Mouse (Mus musculus) embryonic facial prominence, embryonic 13.5 days (tissue): ENCODE data around the gene Zbtb11. TPM values are rescaled to one million over a fixed set of nuclear protein-coding genes. Genes with fewer than 3 reads are reported as not detected.
"Not testable (repeated sequence)": the region's sequence is repeated elsewhere in the genome, so short reads cannot be mapped to it uniquely, and the experiment has no call there.

Source experiments
- ATAC-seq: fragments of 200-750 bp; cut with Nextera tagmentation; 2 replicates; pipeline ENCODE4 v1.8.0; 2017; ENCODE audit warnings: low read depth; ENCODE audit not compliant: insufficient number of reproducible peaks, insufficient read depth, low FRiP score, low TSS enrichment
- H3K27ac ChIP-seq: fragments of 300-500 bp; sonication (generic); 2 replicates; pipeline ENCODE4 v1.5.1; 2015; ENCODE audit warnings: moderate library complexity, mild to moderate bottlenecking, inconsistent platforms
- H3K27me3 ChIP-seq: fragments of 300-500 bp; sonication (generic); 2 replicates; pipeline ENCODE4 v1.6.1; 2015; ENCODE audit warnings: mild to moderate bottlenecking, inconsistent platforms
- H3K36me3 ChIP-seq: fragments of 300-500 bp; sonication (generic); 2 replicates; pipeline ENCODE4 v1.6.1; 2015; ENCODE audit warnings: mild to moderate bottlenecking, inconsistent platforms
- H3K4me1 ChIP-seq: fragments of 300-500 bp; sonication (generic); 2 replicates; pipeline ENCODE4 v1.6.1; 2015; ENCODE audit warnings: inconsistent platforms
- H3K4me2 ChIP-seq: fragments of 300-500 bp; sonication (generic); 2 replicates; pipeline ENCODE4 v1.6.1; 2015; ENCODE audit warnings: moderate library complexity, mild to moderate bottlenecking, inconsistent platforms
- H3K4me3 ChIP-seq: fragments of 300-500 bp; sonication (generic); 2 replicates; pipeline ENCODE4 v1.5.1; 2015; ENCODE audit warnings: mild to moderate bottlenecking, inconsistent platforms
- H3K9ac ChIP-seq: fragments of 300-500 bp; sonication (generic); 2 replicates; pipeline ENCODE4 v1.6.1; 2015; ENCODE audit warnings: mild to moderate bottlenecking, inconsistent platforms
- H3K9me3 ChIP-seq: fragments of 300-500 bp; sonication (generic); 2 replicates; pipeline ENCODE4 v1.6.1; 2016; ENCODE audit warnings: inconsistent platforms
- WGBS: fragments of 180-500 bp; shearing (Covaris S2); methylation state at CpG from one replicate; pipeline ENCODE4 v1.1.7; 2015; ENCODE audit warnings: mixed read lengths; 5-methylcytosine and 5-hydroxymethylcytosine counted together
- polyA plus RNA-seq: library from polyadenylated mRNA; unstranded; fragments of >200 nt; fragmentation: Nextera tagmentation; extraction: Ambion mirVana; gene quantifications from 2 replicates; pipeline ENCODE4 v1.2.1, GENCODE M21; 2015

The Zbtb11 gene
- polyA plus RNA-seq, 1 experiment from 2014 or later = 22.9 TPM

- H3K36me3 ChIP-seq = no peaks in the 10 kb centered on the region
- no peak for ATAC-seq
Measured at GRCm38 (mm10) chr16:55950946-55951678, 22.6 kb upstream of the Zbtb11 start.

GRCm38 (mm10) chr16:55951679-55952327 is 21.9 kb upstream of the Zbtb11 start:
- WGBS = 81% methylated on average over 7 of the region's 7 CpGs
- H3K9me3 ChIP-seq = no peaks in the 10 kb centered on the region
- no peaks in the 10 kb centered on the region for H3K4me1 ChIP-seq
- no peak overlapping the region for H3K9ac ChIP-seq
- no peaks in the 10 kb centered on the region for H3K36me3 ChIP-seq
- no peaks in the 10 kb centered on the region for H3K27me3 ChIP-seq
- H3K4me3 ChIP-seq = no peak overlapping the region
- no peak for ATAC-seq
- no peak overlapping the region for H3K4me2 ChIP-seq
- no peak overlapping the region for H3K27ac ChIP-seq

More at GRCm38 (mm10) chr16:55950946-55951678, 22.6 kb upstream of the Zbtb11 start:
- no peak overlapping the region for H3K9ac ChIP-seq
- H3K9me3 ChIP-seq = no peaks in the 10 kb centered on the region
- WGBS = 39% methylated on average over 19 of the region's 19 CpGs
- H3K4me1 ChIP-seq = no peaks in the 10 kb centered on the region
- no peaks in the 10 kb centered on the region for H3K27me3 ChIP-seq
- H3K27ac ChIP-seq = no peak overlapping the region
- no peak overlapping the region; the same call in 1 of the 2 replicates for H3K4me2 ChIP-seq
- no peak overlapping the region for H3K4me3 ChIP-seq

GRCm38 (mm10) chr16:55952771-55953170 is 20.9 kb upstream of the Zbtb11 start:
- Histone ChIP-seq H3K27ac (no peak overlapping the region), H3K9me3 (no peaks in the 10 kb centered on the region), H3K27me3 (no peaks in the 10 kb centered on the region), H3K36me3 (no peaks in the 10 kb centered on the region), H3K4me3 (no peak overlapping the region), H3K9ac (no peak overlapping the region), H3K4me2 (no peak overlapping the region), H3K4me1 (no peaks in the 10 kb centered on the region)
- ATAC-seq = no peak

DNA sequence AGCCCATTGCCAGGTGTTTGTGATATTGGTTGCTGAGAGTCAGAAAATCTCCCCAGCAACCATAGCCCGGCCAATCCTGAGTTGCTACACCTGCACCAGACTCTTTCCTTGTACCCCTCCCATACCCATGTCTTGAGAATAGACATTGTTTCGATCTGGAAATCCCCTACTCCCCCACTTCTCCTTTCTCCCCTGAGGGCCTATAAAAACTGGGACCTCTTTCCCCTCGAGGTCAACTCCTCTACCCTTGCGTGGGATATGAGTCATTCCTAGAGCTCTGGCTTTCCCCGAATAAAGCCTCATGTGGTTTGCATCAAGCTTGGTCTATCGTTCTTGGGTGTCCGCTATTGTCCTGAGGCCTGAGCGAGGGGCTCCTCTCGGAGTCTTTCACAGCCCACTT is 19.5 kb upstream of the Zbtb11 start:
- H3K4me2 ChIP-seq, H3K27ac ChIP-seq, H3K27me3 ChIP-seq, H3K4me1 ChIP-seq, H3K9ac ChIP-seq, H3K9me3 ChIP-seq, ATAC-seq, H3K4me3 ChIP-seq, H3K36me3 ChIP-seq: not testable (repeated sequence)
- WGBS = 86% methylated on average over 9 of the region's 9 CpGs

DNA sequence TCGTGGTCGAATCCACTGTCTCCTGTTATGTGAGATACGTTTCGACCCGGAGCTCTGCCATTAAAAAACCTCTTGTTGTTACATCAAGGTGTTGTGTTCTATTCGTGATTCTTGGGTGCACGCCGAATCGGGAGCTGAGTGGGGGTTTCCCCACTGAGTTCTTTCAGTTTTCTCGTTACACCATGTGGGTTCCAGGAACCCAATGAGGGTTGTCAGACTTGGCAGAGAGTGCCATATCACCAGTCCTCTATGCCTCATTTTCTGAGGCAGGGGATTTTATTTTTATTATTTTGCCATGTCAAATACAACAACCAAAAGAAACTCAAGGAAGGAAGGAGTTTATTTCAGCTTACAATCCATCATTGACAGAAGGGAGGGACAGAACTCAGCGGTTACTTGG is 10.6 kb upstream of the Zbtb11 start:
- H3K36me3 ChIP-seq, H3K27me3 ChIP-seq, H3K27ac ChIP-seq, H3K4me2 ChIP-seq, H3K9ac ChIP-seq, H3K4me1 ChIP-seq, ATAC-seq, H3K9me3 ChIP-seq, H3K4me3 ChIP-seq: not testable (repeated sequence)
- 84% methylated on average over 6 of the region's 11 CpGs for WGBS

DNA sequence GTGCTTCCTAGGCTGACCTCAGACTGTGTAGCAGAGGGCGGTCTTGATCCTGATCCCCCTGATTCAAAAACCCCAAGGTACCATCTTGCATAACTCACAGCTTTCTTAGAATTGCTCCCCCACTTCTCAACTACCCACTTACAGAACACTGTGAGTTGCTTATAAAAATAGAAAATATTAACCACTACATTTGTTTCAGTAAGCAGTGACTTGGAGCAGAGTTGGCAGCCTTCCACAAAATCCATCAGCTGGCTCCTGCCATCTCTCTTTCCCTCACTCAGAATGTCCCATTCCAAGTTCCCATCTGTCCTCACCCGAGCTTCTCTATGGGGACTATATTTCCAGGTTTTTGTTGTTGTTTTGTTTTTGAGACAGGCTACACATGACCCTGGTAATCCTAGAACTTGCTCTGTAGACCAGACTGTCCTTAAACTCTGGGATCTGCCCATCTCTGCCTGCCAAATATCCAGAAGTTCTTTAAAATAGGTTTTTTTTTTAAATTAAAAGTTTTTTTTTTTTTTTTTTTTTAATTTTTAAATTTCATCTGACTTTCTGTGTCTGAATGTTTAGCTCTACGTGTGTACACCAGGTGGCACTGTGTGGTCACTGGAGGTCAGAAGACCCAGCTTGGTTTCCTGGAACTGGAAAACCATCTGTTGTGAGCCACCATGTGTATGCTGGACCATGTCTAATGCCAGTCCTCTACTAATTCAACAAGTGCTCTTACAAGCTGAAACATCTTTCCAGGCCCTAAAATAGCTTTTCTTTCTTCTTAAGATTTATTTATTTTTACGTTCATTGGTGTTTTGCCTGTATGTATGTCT is 9.3 kb upstream of the Zbtb11 start:
- Histone ChIP-seq H3K9ac (no peak overlapping the region), H3K4me1 (peaks cover 4% of the 10 kb centered on the region), H3K9me3 (no peaks in the 10 kb centered on the region), H3K27me3 (no peaks in the 10 kb centered on the region), H3K36me3 (peaks cover 13% of the 10 kb centered on the region), H3K27ac (no peak overlapping the region), H3K4me2 (no peak overlapping the region), H3K4me3 (no peak overlapping the region)
- WGBS = 67% methylated on average over 4 of the region's 4 CpGs
- no peak for ATAC-seq

GRCm38 (mm10) chr16:55966212-55966871 is 7.3 kb upstream of the Zbtb11 start, which contains the start of gene Rpl24:
Gene Rpl24 (plus strand): TSS chr16:55966275.
- Histone ChIP-seq H3K27me3 (no peaks in the 10 kb centered on the region), H3K4me3 (peak within 1 kb of the TSS; percentile 80), H3K9ac (peak within 1 kb of the TSS; percentile 96), H3K4me1 (peaks cover 17% of the 10 kb centered on the region), H3K36me3 (peaks cover 33% of the 10 kb centered on the region), H3K9me3 (no peaks in the 10 kb centered on the region), H3K4me2 (peak within 1 kb of the TSS; percentile 89), H3K27ac (peak within 1 kb of the TSS; percentile 91)
- WGBS = under 1% methylated on average over 42 of the region's 42 CpGs
- peak; percentile 91 for ATAC-seq

- WGBS = 16% methylated on average over 1 of the region's 1 CpGs
- H3K36me3 ChIP-seq = peaks cover 42% of the 10 kb centered on the region
- H3K9me3 ChIP-seq = no peaks in the 10 kb centered on the region
- no peak for ATAC-seq
- H3K4me3 ChIP-seq = peak overlapping the region; percentile 80
- H3K9ac ChIP-seq = peak overlapping the region; percentile 96
- peaks cover 22% of the 10 kb centered on the region for H3K4me1 ChIP-seq
- peak overlapping the region; percentile 89 for H3K4me2 ChIP-seq
- H3K27me3 ChIP-seq = no peaks in the 10 kb centered on the region
- H3K27ac ChIP-seq = no peak overlapping the region
Measured at GRCm38 (mm10) chr16:55967221-55967620, 6.5 kb upstream of the Zbtb11 start.

- Histone ChIP-seq H3K4me2 (no peak overlapping the region), H3K27me3 (no peaks in the 10 kb centered on the region), H3K9me3 (no peaks in the 10 kb centered on the region), H3K27ac (no peak overlapping the region), H3K36me3 (peaks cover 43% of the 10 kb centered on the region), H3K9ac (no peak overlapping the region), H3K4me1 (peaks cover 29% of the 10 kb centered on the region), H3K4me3 (no peak overlapping the region)
- 85% methylated on average over 3 of the region's 3 CpGs for WGBS
- no peak for ATAC-seq
Measured at GRCm38 (mm10) chr16:55969147-55969546, 4.5 kb upstream of the Zbtb11 start.

GRCm38 (mm10) chr16:55970416-55970815 is 3.3 kb upstream of the Zbtb11 start:
- no peaks in the 10 kb centered on the region for H3K9me3 ChIP-seq
- no peak overlapping the region for H3K4me2 ChIP-seq
- H3K9ac ChIP-seq = no peak overlapping the region
- WGBS = 94% methylated on average over 5 of the region's 5 CpGs
- no peak overlapping the region for H3K27ac ChIP-seq
- ATAC-seq = no peak
- no peaks in the 10 kb centered on the region for H3K27me3 ChIP-seq
- H3K4me1 ChIP-seq = peaks cover 37% of the 10 kb centered on the region
- H3K4me3 ChIP-seq = no peak overlapping the region
- H3K36me3 ChIP-seq = peaks cover 43% of the 10 kb centered on the region
